Mouse (Mus musculus) hindbrain, embryonic 12.5 days (tissue): ENCODE results near the gene Abtb1. TPM values are rescaled to one million over a fixed set of nuclear protein-coding genes. Genes with fewer than 3 reads are reported as not detected.

Experiments
- ATAC-seq: fragments of 200-750 bp; cut with Nextera tagmentation; 2 replicates; pipeline ENCODE4 v1.8.0; 2017; ENCODE audit warnings: moderate TSS enrichment; ENCODE audit not compliant: low FRiP score
- H3K27ac ChIP-seq: fragments of 300-500 bp; sonication (generic); 2 replicates; pipeline ENCODE4 v1.5.1; 2016; ENCODE audit warnings: mild to moderate bottlenecking
- H3K27me3 ChIP-seq: fragments of 300-500 bp; sonication (generic); 2 replicates; pipeline ENCODE4 v1.6.1; 2016; ENCODE audit warnings: mild to moderate bottlenecking
- H3K36me3 ChIP-seq: fragments of 300-500 bp; sonication (generic); 2 replicates; pipeline ENCODE4 v1.6.1; 2016; ENCODE audit warnings: mild to moderate bottlenecking
- H3K4me1 ChIP-seq: fragments of 300-500 bp; sonication (generic); 2 replicates; pipeline ENCODE4 v1.6.1; 2016
- H3K4me2 ChIP-seq: fragments of 300-500 bp; sonication (generic); replicated peaks from 2 replicates; pipeline ENCODE4 v1.6.1; 2016; ENCODE audit warnings: mild to moderate bottlenecking
- H3K4me3 ChIP-seq: fragments of 300-500 bp; sonication (generic); 2 replicates; pipeline ENCODE4 v1.5.1; 2016; ENCODE audit warnings: mild to moderate bottlenecking
- H3K9ac ChIP-seq: fragments of 300-500 bp; sonication (generic); 2 replicates; pipeline ENCODE4 v1.6.1; 2016; ENCODE audit warnings: mild to moderate bottlenecking, moderate library complexity
- H3K9me3 ChIP-seq: fragments of 300-500 bp; sonication (generic); replicated peaks from 2 replicates; pipeline ENCODE4 v1.6.1; 2016; ENCODE audit warnings: mild to moderate bottlenecking
- WGBS: fragments of 180-500 bp; shearing (Covaris S2); methylation state at CpG from one replicate; pipeline ENCODE4 v1.1.7; 2016; 5-methylcytosine and 5-hydroxymethylcytosine counted together
- polyA plus RNA-seq: library from polyadenylated mRNA; unstranded; fragments of >200 nt; fragmentation: Nextera tagmentation; extraction: Ambion mirVana; gene quantifications from 2 replicates; pipeline ENCODE4 v1.2.1, GENCODE M21; 2016

Gene Abtb1
- polyA plus RNA-seq, 1 experiment from 2014 or later, result 32.1 TPM

- no peak for ATAC-seq
- no peak overlapping the region for H3K9ac ChIP-seq
- no peak overlapping the region for H3K27ac ChIP-seq
These were observed 14.8 kb downstream of the Abtb1 start for GRCm38 (mm10) chr6:88826965-88827364.

GRCm38 (mm10) chr6:88826545-88826944, 15.2 kb downstream of the Abtb1 start:
- Histone ChIP-seq H3K9me3 (no peaks in the 10 kb centered on the region), H3K9ac (no peak overlapping the region), H3K4me3 (no peak overlapping the region), H3K4me1 (peaks cover 12% of the 10 kb centered on the region), H3K27ac (no peak overlapping the region), H3K27me3 (no peaks in the 10 kb centered on the region), H3K36me3 (no peaks in the 10 kb centered on the region), H3K4me2 (no peak overlapping the region)
- peak; percentile 78 for ATAC-seq
- whole genome bisulfite sequencing, result 44% methylated on average over 6 of the region's 6 CpGs

More at GRCm38 (mm10) chr6:88826965-88827364, 14.8 kb downstream of the Abtb1 start:
- 67% methylated on average over 3 of the region's 3 CpGs for WGBS
- no peaks in the 10 kb centered on the region for H3K9me3 ChIP-seq
- H3K4me2 ChIP-seq, result no peak overlapping the region
- H3K27me3 ChIP-seq, result no peaks in the 10 kb centered on the region
- H3K4me1 ChIP-seq, result peaks cover 12% of the 10 kb centered on the region
- H3K36me3 ChIP-seq, result no peaks in the 10 kb centered on the region
- H3K4me3 ChIP-seq, result no peak overlapping the region

GRCm38 (mm10) chr6:88826088-88826487, 15.7 kb downstream of the Abtb1 start:
- 69% methylated on average over 3 of the region's 3 CpGs for WGBS

GRCm38 (mm10) chr6:88824183-88824582, 17.6 kb downstream of the Abtb1 start:
- ATAC-seq, result no peak
- Histone ChIP-seq H3K27ac (no peak overlapping the region), H3K36me3 (no peaks in the 10 kb centered on the region), H3K9ac (no peak overlapping the region), H3K4me3 (no peak overlapping the region), H3K4me1 (peaks cover 13% of the 10 kb centered on the region), H3K4me2 (no peak overlapping the region), H3K27me3 (no peaks in the 10 kb centered on the region), H3K9me3 (no peaks in the 10 kb centered on the region)
- WGBS, result 60% methylated on average over 7 of the region's 7 CpGs

More at GRCm38 (mm10) chr6:88826088-88826487, 15.7 kb downstream of the Abtb1 start:
- Histone ChIP-seq H3K4me3 (no peak overlapping the region), H3K27me3 (no peaks in the 10 kb centered on the region), H3K27ac (no peak overlapping the region), H3K9ac (no peak overlapping the region), H3K9me3 (no peaks in the 10 kb centered on the region), H3K4me2 (no peak overlapping the region), H3K36me3 (no peaks in the 10 kb centered on the region), H3K4me1 (peaks cover 10% of the 10 kb centered on the region)
- ATAC-seq, result no peak

- H3K9ac ChIP-seq, result no peak overlapping the region
- no peaks in the 10 kb centered on the region for H3K27me3 ChIP-seq
- H3K4me3 ChIP-seq, result no peak overlapping the region
- H3K27ac ChIP-seq, result no peak overlapping the region
- H3K4me2 ChIP-seq, result no peak overlapping the region
- ATAC-seq, result no peak
- WGBS, result 65% methylated on average over 11 of the region's 11 CpGs
- H3K4me1 ChIP-seq, result peaks cover 8% of the 10 kb centered on the region
- H3K9me3 ChIP-seq, result no peaks in the 10 kb centered on the region
- no peaks in the 10 kb centered on the region for H3K36me3 ChIP-seq
These were observed 19.9 kb downstream of the Abtb1 start for GRCm38 (mm10) chr6:88821901-88822300.

GRCm38 (mm10) chr6:88821294-88821693, 20.5 kb downstream of the Abtb1 start:
- no peak for ATAC-seq
- Histone ChIP-seq H3K4me1 (0 out of 2 replicates have a peak, but pooled peaks cover 3% of the 10 kb centered on the region), H3K9ac (no peak overlapping the region), H3K27ac (no peak overlapping the region), H3K9me3 (no peaks in the 10 kb centered on the region), H3K4me2 (no peak overlapping the region), H3K27me3 (no peaks in the 10 kb centered on the region), H3K4me3 (no peak overlapping the region), H3K36me3 (no peaks in the 10 kb centered on the region)
- WGBS, result 96% methylated on average over 6 of the region's 6 CpGs

GRCm38 (mm10) chr6:88820853-88821252, 20.9 kb downstream of the Abtb1 start:
- Histone ChIP-seq H3K27ac (no peak overlapping the region), H3K36me3 (no peaks in the 10 kb centered on the region), H3K4me2 (no peak overlapping the region), H3K9ac (no peak overlapping the region), H3K27me3 (no peaks in the 10 kb centered on the region), H3K9me3 (no peaks in the 10 kb centered on the region), H3K4me1 (0 out of 2 replicates have a peak, but pooled peaks cover 3% of the 10 kb centered on the region), H3K4me3 (no peak overlapping the region)
- no peak for ATAC-seq
- 59% methylated on average over 3 of the region's 3 CpGs for WGBS

GRCm38 (mm10) chr6:88816913-88817312, 24.9 kb downstream of the Abtb1 start:
- Histone ChIP-seq H3K27me3 (no peaks in the 10 kb centered on the region), H3K36me3 (no peaks in the 10 kb centered on the region), H3K4me2 (no peak overlapping the region), H3K9me3 (no peaks in the 10 kb centered on the region), H3K27ac (no peak overlapping the region), H3K4me3 (no peak overlapping the region), H3K9ac (no peak overlapping the region), H3K4me1 (peaks cover 9% of the 10 kb centered on the region)
- no peak for ATAC-seq
- WGBS, result 85% methylated on average over 3 of the region's 3 CpGs

- peaks cover 15% of the 10 kb centered on the region for H3K4me1 ChIP-seq
These were observed 26.3 kb downstream of the Abtb1 start for GRCm38 (mm10) chr6:88815489-88815888.

GRCm38 (mm10) chr6:88815036-88815435, 26.7 kb downstream of the Abtb1 start:
- Histone ChIP-seq H3K4me1 (peaks cover 20% of the 10 kb centered on the region), H3K4me3 (no peak overlapping the region), H3K27me3 (no peaks in the 10 kb centered on the region), H3K9ac (no peak overlapping the region), H3K9me3 (no peaks in the 10 kb centered on the region), H3K36me3 (no peaks in the 10 kb centered on the region), H3K27ac (no peak overlapping the region), H3K4me2 (no peak overlapping the region)
- no peak for ATAC-seq
- WGBS, result 47% methylated on average over 3 of the region's 3 CpGs

More at GRCm38 (mm10) chr6:88815489-88815888, 26.3 kb downstream of the Abtb1 start:
- Histone ChIP-seq H3K4me3 (no peak overlapping the region), H3K9me3 (no peaks in the 10 kb centered on the region), H3K4me2 (no peak overlapping the region), H3K27me3 (no peaks in the 10 kb centered on the region), H3K36me3 (no peaks in the 10 kb centered on the region), H3K27ac (no peak overlapping the region), H3K9ac (no peak overlapping the region)
- ATAC-seq, result no peak
- 79% methylated on average over 3 of the region's 3 CpGs for whole genome bisulfite sequencing

GRCm38 (mm10) chr6:88813832-88814231, 28.0 kb downstream of the Abtb1 start:
- no peaks in the 10 kb centered on the region for H3K9me3 ChIP-seq
- no peaks in the 10 kb centered on the region for H3K36me3 ChIP-seq
- ATAC-seq, result no peak
- H3K4me3 ChIP-seq, result no peak overlapping the region
- WGBS, result 79% methylated on average over 10 of the region's 10 CpGs
- no peak overlapping the region for H3K9ac ChIP-seq
- no peaks in the 10 kb centered on the region for H3K27me3 ChIP-seq
- H3K4me1 ChIP-seq, result peaks cover 27% of the 10 kb centered on the region
- H3K4me2 ChIP-seq, result no peak overlapping the region
- H3K27ac ChIP-seq, result no peak overlapping the region

GRCm38 (mm10) chr6:88812886-88813285, 28.9 kb downstream of the Abtb1 start:
- Histone ChIP-seq H3K9ac (no peak overlapping the region), H3K4me3 (no peak overlapping the region), H3K4me2 (no peak overlapping the region), H3K27ac (no peak overlapping the region), H3K27me3 (no peaks in the 10 kb centered on the region), H3K9me3 (no peaks in the 10 kb centered on the region), H3K36me3 (no peaks in the 10 kb centered on the region), H3K4me1 (peaks cover 27% of the 10 kb centered on the region)
- no peak for ATAC-seq
- WGBS, result 61% methylated on average over 3 of the region's 3 CpGs

- H3K4me3 ChIP-seq, result no peak overlapping the region
- no peak overlapping the region for H3K4me2 ChIP-seq
- H3K4me1 ChIP-seq, result peaks cover 27% of the 10 kb centered on the region
- no peaks in the 10 kb centered on the region for H3K9me3 ChIP-seq
- ATAC-seq, result no peak
- H3K9ac ChIP-seq, result no peak overlapping the region
- no peaks in the 10 kb centered on the region for H3K36me3 ChIP-seq
- WGBS, result 75% methylated on average over 7 of the region's 7 CpGs
- no peak overlapping the region for H3K27ac ChIP-seq
- no peaks in the 10 kb centered on the region for H3K27me3 ChIP-seq
These were observed 29.8 kb downstream of the Abtb1 start for GRCm38 (mm10) chr6:88811880-88812400.
